Mouse (Mus musculus): ENCODE results near the gene Slc2a1. TPM values are rescaled to one million over a fixed set of nuclear protein-coding genes. Genes with fewer than 3 reads are reported as not detected.

Gene Slc2a1
- polyA plus RNA-seq, 1 experiment from 2014 or later: 61.8 TPM

DNA sequence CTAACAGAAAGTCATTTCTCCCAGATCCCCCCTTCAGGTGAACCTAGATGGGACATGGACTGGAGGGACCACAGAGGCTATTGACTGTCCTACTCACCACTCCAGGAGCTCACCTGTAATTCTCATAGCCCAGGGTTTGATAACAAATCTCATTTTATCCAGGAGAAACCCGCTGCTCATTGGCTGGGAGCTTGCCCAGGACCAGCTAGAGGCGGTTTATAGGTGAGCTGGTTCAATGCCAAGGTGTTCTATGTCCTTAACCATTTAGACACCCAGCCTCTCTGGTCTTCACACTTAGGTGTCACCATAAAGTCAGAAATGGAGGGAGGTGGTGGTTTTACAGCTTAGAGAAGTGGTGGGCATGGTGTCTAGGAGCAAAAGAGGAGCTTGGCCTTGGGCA lies 644 bp upstream of the Slc2a1 start:
- H3K4me1 ChIP-seq (ENCODE audit: control insufficient read depth, insufficient read depth, low read length): peaks cover 19% of the 10 kb centered on the region
- no peaks in the 10 kb centered on the region for H3K27me3 ChIP-seq (ENCODE audit: control insufficient read depth, insufficient read depth, low read length)
- no peak overlapping the region for H3K9ac ChIP-seq (replicated peaks; ENCODE audit: low read depth, low read length)
- WGBS: 73% methylated on average over 2 of the region's 2 CpGs
- peak overlapping the region; percentile 84 for H3K4me2 ChIP-seq (ENCODE audit: low read depth, low read length)
- peak overlapping the region; percentile 68 for H3K4me3 ChIP-seq (ENCODE audit: low read depth, low read length)
- H3K27ac ChIP-seq (ENCODE audit: low read depth, low read length): no peak overlapping the region
- no peaks in the 10 kb centered on the region for H3K9me3 ChIP-seq (ENCODE audit: control insufficient read depth, low read length)
- no peaks in the 10 kb centered on the region for H3K36me3 ChIP-seq (ENCODE audit: control insufficient read depth, insufficient read depth, low read length)
- ATAC-seq (ENCODE audit: low read depth): no peak

DNA sequence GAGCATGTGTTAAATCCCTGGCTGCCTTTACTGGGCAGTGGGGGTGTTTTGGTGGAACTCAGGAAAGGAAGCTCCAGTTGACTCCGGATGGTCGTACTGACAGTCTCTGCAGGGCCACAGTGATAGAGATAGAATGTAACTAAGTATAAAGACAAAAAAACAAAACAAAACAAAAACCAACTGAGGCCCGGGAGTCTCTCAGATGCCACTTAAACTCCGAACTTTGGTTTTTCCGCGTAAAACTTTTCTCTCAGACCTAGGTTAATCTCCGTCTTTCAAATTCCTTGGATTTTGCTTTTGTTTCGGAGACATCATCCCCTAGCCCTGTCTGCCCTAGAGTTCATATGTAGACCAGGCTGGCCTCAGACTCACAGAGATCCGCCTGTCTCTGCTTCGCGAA lies 1.1 kb downstream of the Slc2a1 start:
- ATAC-seq (ENCODE audit: low read depth): no peak
- Histone ChIP-seq H3K4me3 (ENCODE audit: low read depth, low read length) (peak overlapping the region; percentile 68), H3K4me1 (ENCODE audit: control insufficient read depth, insufficient read depth, low read length) (peaks cover 19% of the 10 kb centered on the region), H3K36me3 (ENCODE audit: control insufficient read depth, insufficient read depth, low read length) (no peaks in the 10 kb centered on the region), H3K4me2 (ENCODE audit: low read depth, low read length) (peak overlapping the region; percentile 84), H3K27ac (ENCODE audit: low read depth, low read length) (no peak overlapping the region; the same call in 1 of the 2 replicates), H3K27me3 (ENCODE audit: control insufficient read depth, insufficient read depth, low read length) (no peaks in the 10 kb centered on the region), H3K9ac (replicated peaks; ENCODE audit: low read depth, low read length) (peak overlapping the region; percentile 77; the same call in 1 of the 2 replicates), H3K9me3 (ENCODE audit: control insufficient read depth, low read length) (no peaks in the 10 kb centered on the region)
- 6% methylated on average over 11 of the region's 11 CpGs for WGBS

DNA sequence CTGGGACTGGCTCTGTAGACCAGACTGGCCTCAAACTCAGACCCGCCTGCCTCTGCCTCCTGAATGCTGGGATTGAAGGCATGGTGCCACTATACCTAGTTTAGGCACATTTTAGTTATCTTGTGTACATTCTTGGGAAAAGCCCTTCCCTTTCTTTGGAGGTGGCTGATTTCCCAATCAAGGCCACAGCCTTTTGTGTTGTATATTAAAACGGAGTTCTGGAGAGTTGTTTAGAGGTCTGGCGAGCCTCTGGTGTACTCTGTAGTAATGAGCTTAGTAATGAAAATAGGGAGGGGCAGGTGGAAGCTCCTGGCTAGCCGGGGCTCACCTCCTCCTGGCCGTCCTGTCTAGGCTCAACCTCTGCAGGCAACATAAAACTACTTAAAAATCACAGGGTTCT lies 2.0 kb downstream of the Slc2a1 start:
- H3K27me3 ChIP-seq (ENCODE audit: control insufficient read depth, insufficient read depth, low read length): no peaks in the 10 kb centered on the region
- H3K4me1 ChIP-seq (ENCODE audit: control insufficient read depth, insufficient read depth, low read length): peaks cover 14% of the 10 kb centered on the region
- H3K9me3 ChIP-seq (ENCODE audit: control insufficient read depth, low read length): no peaks in the 10 kb centered on the region
- no peak overlapping the region for H3K4me2 ChIP-seq (ENCODE audit: low read depth, low read length)
- peak overlapping the region; percentile 68; the same call in 1 of the 2 replicates for H3K4me3 ChIP-seq (ENCODE audit: low read depth, low read length)
- no peak for ATAC-seq (ENCODE audit: low read depth)
- no peak overlapping the region for H3K27ac ChIP-seq (ENCODE audit: low read depth, low read length)
- 18% methylated on average over 5 of the region's 5 CpGs for WGBS
- no peak overlapping the region for H3K9ac ChIP-seq (replicated peaks; ENCODE audit: low read depth, low read length)
- H3K36me3 ChIP-seq (ENCODE audit: control insufficient read depth, insufficient read depth, low read length): no peaks in the 10 kb centered on the region

DNA sequence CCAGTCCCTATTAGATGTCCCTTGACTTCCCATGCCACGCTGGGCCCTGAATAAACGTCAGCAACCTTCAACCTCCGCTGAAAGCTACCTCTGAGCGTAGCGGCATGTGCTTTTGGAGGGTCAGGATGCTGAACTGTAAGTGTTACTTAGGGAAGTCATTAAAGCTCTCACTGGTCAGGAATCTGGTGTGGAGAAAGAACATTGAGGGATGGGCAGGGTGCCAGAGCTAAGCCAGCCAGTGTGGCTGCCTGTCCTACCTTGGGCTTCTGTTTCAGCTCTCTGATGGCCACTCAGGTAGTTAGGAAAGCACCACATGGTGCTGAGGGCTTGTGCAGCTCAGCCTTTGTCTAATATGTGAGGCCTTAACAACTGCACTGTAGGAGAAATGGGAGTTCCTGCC lies 2.9 kb downstream of the Slc2a1 start:
- H3K4me2 ChIP-seq (ENCODE audit: low read depth, low read length): no peak overlapping the region
- no peak overlapping the region for H3K27ac ChIP-seq (ENCODE audit: low read depth, low read length)
- H3K4me1 ChIP-seq (ENCODE audit: control insufficient read depth, insufficient read depth, low read length): peaks cover 11% of the 10 kb centered on the region
- no peak overlapping the region for H3K9ac ChIP-seq (replicated peaks; ENCODE audit: low read depth, low read length)
- peak overlapping the region; percentile 8; the same call in 1 of the 2 replicates for H3K4me3 ChIP-seq (ENCODE audit: low read depth, low read length)
- ATAC-seq (ENCODE audit: low read depth): no peak
- H3K36me3 ChIP-seq (ENCODE audit: control insufficient read depth, insufficient read depth, low read length): no peaks in the 10 kb centered on the region
- 35% methylated on average over 5 of the region's 5 CpGs for WGBS
- H3K27me3 ChIP-seq (ENCODE audit: control insufficient read depth, insufficient read depth, low read length): no peaks in the 10 kb centered on the region
- H3K9me3 ChIP-seq (ENCODE audit: control insufficient read depth, low read length): no peaks in the 10 kb centered on the region

DNA sequence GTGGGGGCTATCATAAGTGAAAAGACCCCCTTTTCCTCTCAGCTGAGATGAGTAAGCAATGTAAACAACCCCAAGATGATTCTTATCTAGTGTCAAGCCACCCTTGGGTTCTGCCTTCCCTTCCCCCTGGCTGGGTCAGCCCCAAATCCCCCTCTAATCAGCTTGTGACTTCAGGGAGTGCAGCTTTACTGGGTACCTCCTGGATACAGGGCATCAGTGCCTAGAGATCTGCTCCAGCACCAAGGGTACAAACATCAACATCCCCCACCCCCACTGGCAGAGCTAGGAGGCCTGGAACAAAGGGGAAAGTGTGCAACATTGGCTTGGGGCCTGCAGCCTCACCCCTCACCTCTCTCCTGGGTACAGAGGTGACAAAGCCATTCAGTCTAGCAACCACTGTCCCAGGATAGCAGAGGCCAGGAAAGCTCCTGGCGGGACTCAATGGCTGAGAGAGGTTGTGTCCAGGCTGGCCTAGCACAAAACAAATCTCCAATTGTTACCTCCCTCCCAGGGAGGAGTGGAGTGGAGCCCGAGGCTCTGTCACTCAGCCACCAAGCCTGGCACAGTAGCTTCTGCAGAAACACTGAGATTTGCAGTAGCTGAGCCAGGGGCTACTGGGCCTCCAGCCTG lies 3.9 kb downstream of the Slc2a1 start:
- peaks cover 11% of the 10 kb centered on the region for H3K4me1 ChIP-seq (ENCODE audit: control insufficient read depth, insufficient read depth, low read length)
- H3K4me2 ChIP-seq (ENCODE audit: low read depth, low read length): no peak overlapping the region
- ATAC-seq (ENCODE audit: low read depth): no peak
- H3K27me3 ChIP-seq (ENCODE audit: control insufficient read depth, insufficient read depth, low read length): no peaks in the 10 kb centered on the region
- 8% methylated on average over 2 of the region's 2 CpGs for WGBS
- no peaks in the 10 kb centered on the region for H3K36me3 ChIP-seq (ENCODE audit: control insufficient read depth, insufficient read depth, low read length)
- no peak overlapping the region for H3K4me3 ChIP-seq (ENCODE audit: low read depth, low read length)
- no peak overlapping the region for H3K27ac ChIP-seq (ENCODE audit: low read depth, low read length)
- H3K9me3 ChIP-seq (ENCODE audit: control insufficient read depth, low read length): no peaks in the 10 kb centered on the region
- no peak overlapping the region for H3K9ac ChIP-seq (replicated peaks; ENCODE audit: low read depth, low read length)

DNA sequence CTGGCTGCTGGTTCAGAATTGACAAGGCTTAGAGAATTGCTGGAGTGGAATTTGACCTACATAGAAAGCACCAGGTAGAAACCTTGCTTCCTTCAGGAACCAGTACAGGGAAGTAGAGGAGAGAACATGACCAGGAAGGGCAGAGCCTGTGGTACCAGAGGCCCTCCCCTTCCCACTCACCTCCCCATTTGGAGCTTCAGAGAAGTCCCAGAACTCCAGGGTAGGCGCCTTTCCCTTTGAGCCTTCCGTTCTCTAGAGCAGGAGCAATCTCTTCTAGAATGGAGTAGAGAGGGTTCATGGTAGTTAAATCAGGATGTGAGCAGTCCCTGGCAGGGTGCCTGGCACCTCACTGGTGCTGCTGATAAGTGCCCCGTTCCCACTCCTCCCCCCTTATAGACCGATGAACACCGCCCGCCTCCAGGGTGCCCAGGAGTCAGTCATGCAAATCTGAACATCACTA lies 7.1 kb downstream of the Slc2a1 start:
- Histone ChIP-seq H3K9me3 (ENCODE audit: control insufficient read depth, low read length) (no peaks in the 10 kb centered on the region), H3K4me1 (ENCODE audit: control insufficient read depth, insufficient read depth, low read length) (no peaks in the 10 kb centered on the region), H3K4me2 (ENCODE audit: low read depth, low read length) (no peak overlapping the region), H3K9ac (replicated peaks; ENCODE audit: low read depth, low read length) (no peak overlapping the region), H3K36me3 (ENCODE audit: control insufficient read depth, insufficient read depth, low read length) (no peaks in the 10 kb centered on the region), H3K27me3 (ENCODE audit: control insufficient read depth, insufficient read depth, low read length) (no peaks in the 10 kb centered on the region), H3K4me3 (ENCODE audit: low read depth, low read length) (no peak overlapping the region), H3K27ac (ENCODE audit: low read depth, low read length) (no peak overlapping the region)
- WGBS: 38% methylated on average over 6 of the region's 6 CpGs
- no peak for ATAC-seq (ENCODE audit: low read depth)

DNA sequence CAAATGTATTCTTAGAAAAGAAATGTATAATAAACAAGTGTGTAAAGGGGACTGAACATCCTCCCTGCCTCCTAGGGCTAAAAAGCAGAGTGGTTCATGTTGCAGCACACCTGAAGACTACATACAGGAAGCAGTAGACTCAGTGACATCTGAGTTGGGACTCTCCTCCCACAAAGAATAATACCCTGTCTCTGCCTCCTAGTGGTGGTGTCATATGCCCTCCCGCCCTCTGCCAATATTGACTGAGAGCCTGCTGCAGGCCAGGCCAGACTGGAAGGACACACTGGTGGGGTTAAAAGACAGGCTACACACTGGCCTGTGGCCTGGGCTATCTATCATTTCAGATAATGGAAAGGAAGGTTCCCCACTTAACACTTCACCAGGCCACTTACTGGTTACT lies 7.8 kb downstream of the Slc2a1 start:
- 56% methylated on average over 1 of the region's 1 CpGs for WGBS
- no peak overlapping the region for H3K4me2 ChIP-seq (ENCODE audit: low read depth, low read length)
- H3K36me3 ChIP-seq (ENCODE audit: control insufficient read depth, insufficient read depth, low read length): no peaks in the 10 kb centered on the region
- H3K27ac ChIP-seq (ENCODE audit: low read depth, low read length): no peak overlapping the region
- H3K4me3 ChIP-seq (ENCODE audit: low read depth, low read length): no peak overlapping the region
- no peaks in the 10 kb centered on the region for H3K9me3 ChIP-seq (ENCODE audit: control insufficient read depth, low read length)
- H3K9ac ChIP-seq (replicated peaks; ENCODE audit: low read depth, low read length): no peak overlapping the region
- ATAC-seq (ENCODE audit: low read depth): no peak
- no peaks in the 10 kb centered on the region for H3K4me1 ChIP-seq (ENCODE audit: control insufficient read depth, insufficient read depth, low read length)
- H3K27me3 ChIP-seq (ENCODE audit: control insufficient read depth, insufficient read depth, low read length): no peaks in the 10 kb centered on the region

DNA sequence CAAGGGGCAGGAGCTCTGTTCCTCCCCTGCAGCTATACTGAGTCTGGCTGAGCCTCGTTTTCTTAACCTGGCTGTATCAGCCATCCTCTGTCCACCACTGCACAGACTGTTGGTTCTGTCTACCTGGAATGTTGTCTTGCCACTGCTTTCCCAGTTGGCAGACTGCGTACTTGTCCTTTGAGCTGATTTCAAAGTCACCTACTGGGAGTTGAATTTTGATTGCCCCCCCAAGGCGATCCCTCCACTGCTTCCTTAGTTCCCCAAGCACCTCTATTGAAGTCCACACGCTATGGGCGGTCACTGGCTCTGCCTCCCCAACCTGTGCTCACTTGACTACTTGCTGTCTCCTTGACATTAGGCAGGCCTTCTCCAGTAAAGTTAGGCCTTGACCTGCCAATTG lies 9.1 kb downstream of the Slc2a1 start:
- WGBS: 66% methylated on average over 5 of the region's 5 CpGs
- Histone ChIP-seq H3K4me3 (ENCODE audit: low read depth, low read length) (no peak overlapping the region), H3K9me3 (ENCODE audit: control insufficient read depth, low read length) (no peaks in the 10 kb centered on the region), H3K27me3 (ENCODE audit: control insufficient read depth, insufficient read depth, low read length) (no peaks in the 10 kb centered on the region), H3K36me3 (ENCODE audit: control insufficient read depth, insufficient read depth, low read length) (no peaks in the 10 kb centered on the region), H3K4me2 (ENCODE audit: low read depth, low read length) (no peak overlapping the region), H3K4me1 (ENCODE audit: control insufficient read depth, insufficient read depth, low read length) (no peaks in the 10 kb centered on the region), H3K9ac (replicated peaks; ENCODE audit: low read depth, low read length) (no peak overlapping the region), H3K27ac (ENCODE audit: low read depth, low read length) (no peak overlapping the region)
- no peak for ATAC-seq (ENCODE audit: low read depth)

DNA sequence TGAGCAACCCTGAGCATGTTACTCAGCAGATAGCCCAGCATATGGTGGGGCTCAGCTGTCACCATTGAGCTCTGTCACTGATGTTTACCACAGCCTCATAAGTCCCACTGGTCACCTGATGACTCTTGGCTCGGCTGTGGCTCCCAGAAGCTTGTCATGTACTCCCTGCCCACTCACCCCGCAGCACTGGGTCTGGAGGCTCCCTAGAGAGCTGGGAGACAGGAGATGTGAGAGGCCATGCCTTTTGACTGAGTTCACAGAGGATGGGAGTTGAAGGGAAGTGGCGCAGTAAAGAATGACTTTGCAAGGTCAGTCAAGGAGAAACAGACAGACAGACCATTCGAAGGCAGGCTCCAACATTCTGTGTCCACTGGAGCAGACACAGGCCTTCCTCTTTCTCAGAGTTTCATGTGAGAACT lies 10.2 kb downstream of the Slc2a1 start:
- Histone ChIP-seq H3K9me3 (ENCODE audit: control insufficient read depth, low read length) (no peaks in the 10 kb centered on the region), H3K27ac (ENCODE audit: low read depth, low read length) (no peak overlapping the region), H3K4me2 (ENCODE audit: low read depth, low read length) (no peak overlapping the region), H3K9ac (replicated peaks; ENCODE audit: low read depth, low read length) (no peak overlapping the region), H3K4me3 (ENCODE audit: low read depth, low read length) (no peak overlapping the region), H3K4me1 (ENCODE audit: control insufficient read depth, insufficient read depth, low read length) (no peaks in the 10 kb centered on the region), H3K36me3 (ENCODE audit: control insufficient read depth, insufficient read depth, low read length) (no peaks in the 10 kb centered on the region), H3K27me3 (ENCODE audit: control insufficient read depth, insufficient read depth, low read length) (no peaks in the 10 kb centered on the region)
- peak; percentile 20; the same call in 1 of the 2 replicates for ATAC-seq (ENCODE audit: low read depth)
- 41% methylated on average over 4 of the region's 4 CpGs for WGBS
